Mouse (Mus musculus): ENCODE data around the gene Slc51b. TPM values are rescaled to one million over a fixed set of nuclear protein-coding genes. Genes with fewer than 3 reads are reported as not detected.

The Slc51b gene
- polyA plus RNA-seq, 1 experiment from 2014 or later, result not detected

- Histone ChIP-seq H3K4me1 (ENCODE audit: control insufficient read depth, insufficient read depth, low read length) (no peaks in the 10 kb centered on the region), H3K27me3 (ENCODE audit: control insufficient read depth, insufficient read depth, low read length) (peaks cover 40% of the 10 kb centered on the region), H3K27ac (replicated peaks; ENCODE audit: low read depth, low read length) (no peak overlapping the region), H3K4me3 (replicated peaks; ENCODE audit: low read depth, low read length) (peak overlapping the region; percentile 35), H3K36me3 (ENCODE audit: control insufficient read depth, insufficient read depth, low read length) (no peaks in the 10 kb centered on the region), H3K4me2 (ENCODE audit: low read length) (peak overlapping the region; percentile 50), H3K9ac (replicated peaks; ENCODE audit: low read length) (peak overlapping the region; percentile 29; the same call in 1 of the 2 replicates), H3K9me3 (ENCODE audit: control insufficient read depth, low read length) (no peaks in the 10 kb centered on the region)
- 19% methylated on average over 95 of the region's 96 CpGs for WGBS
- ATAC-seq (ENCODE audit: low FRiP score, low TSS enrichment), result no peak
- peak; percentile 64 for DNase-seq
Measured at GRCm38 (mm10) chr9:65390752-65391612, 31.8 kb downstream of the Slc51b start.

- ATAC-seq (ENCODE audit: low FRiP score, low TSS enrichment), result no peak
- Histone ChIP-seq H3K4me2 (ENCODE audit: low read length) (no peak overlapping the region), H3K27ac (replicated peaks; ENCODE audit: low read depth, low read length) (no peak overlapping the region), H3K36me3 (ENCODE audit: control insufficient read depth, insufficient read depth, low read length) (no peaks in the 10 kb centered on the region), H3K9me3 (ENCODE audit: control insufficient read depth, low read length) (no peaks in the 10 kb centered on the region), H3K9ac (replicated peaks; ENCODE audit: low read length) (no peak overlapping the region), H3K27me3 (ENCODE audit: control insufficient read depth, insufficient read depth, low read length) (peaks cover 27% of the 10 kb centered on the region), H3K4me3 (replicated peaks; ENCODE audit: low read depth, low read length) (no peak overlapping the region), H3K4me1 (ENCODE audit: control insufficient read depth, insufficient read depth, low read length) (no peaks in the 10 kb centered on the region)
- WGBS, result 46% methylated on average over 8 of the region's 8 CpGs
- DNase-seq, result no peak
Measured at GRCm38 (mm10) chr9:65386373-65387140, 36.2 kb downstream of the Slc51b start.

GRCm38 (mm10) chr9:65384276-65384675, 38.5 kb downstream of the Slc51b start:
- WGBS, result 63% methylated on average over 3 of the region's 3 CpGs
- H3K4me1 ChIP-seq (ENCODE audit: control insufficient read depth, insufficient read depth, low read length), result no peaks in the 10 kb centered on the region

GRCm38 (mm10) chr9:65382751-65383097, 40.0 kb downstream of the Slc51b start:
- Histone ChIP-seq H3K4me3 (replicated peaks; ENCODE audit: low read depth, low read length) (no peak overlapping the region), H3K27me3 (ENCODE audit: control insufficient read depth, insufficient read depth, low read length) (no peaks in the 10 kb centered on the region), H3K27ac (replicated peaks; ENCODE audit: low read depth, low read length) (no peak overlapping the region), H3K36me3 (ENCODE audit: control insufficient read depth, insufficient read depth, low read length) (no peaks in the 10 kb centered on the region), H3K9me3 (ENCODE audit: control insufficient read depth, low read length) (no peaks in the 10 kb centered on the region), H3K4me1 (ENCODE audit: control insufficient read depth, insufficient read depth, low read length) (no peaks in the 10 kb centered on the region), H3K4me2 (ENCODE audit: low read length) (no peak overlapping the region), H3K9ac (replicated peaks; ENCODE audit: low read length) (no peak overlapping the region)
- 58% methylated on average over 3 of the region's 3 CpGs for WGBS
- DNase-seq, result no peak
- no peak for ATAC-seq (ENCODE audit: low FRiP score, low TSS enrichment)

More at GRCm38 (mm10) chr9:65384276-65384675, 38.5 kb downstream of the Slc51b start:
- Histone ChIP-seq H3K36me3 (ENCODE audit: control insufficient read depth, insufficient read depth, low read length) (no peaks in the 10 kb centered on the region), H3K27ac (replicated peaks; ENCODE audit: low read depth, low read length) (no peak overlapping the region), H3K9ac (replicated peaks; ENCODE audit: low read length) (no peak overlapping the region), H3K4me2 (ENCODE audit: low read length) (no peak overlapping the region), H3K4me3 (replicated peaks; ENCODE audit: low read depth, low read length) (no peak overlapping the region), H3K9me3 (ENCODE audit: control insufficient read depth, low read length) (no peaks in the 10 kb centered on the region), H3K27me3 (ENCODE audit: control insufficient read depth, insufficient read depth, low read length) (peaks cover 6% of the 10 kb centered on the region; the same call in 1 of the 2 replicates)
- no peak for DNase-seq
- no peak for ATAC-seq (ENCODE audit: low FRiP score, low TSS enrichment)

- no peak overlapping the region for H3K4me3 ChIP-seq (replicated peaks; ENCODE audit: low read depth, low read length)
- no peaks in the 10 kb centered on the region for H3K9me3 ChIP-seq (ENCODE audit: control insufficient read depth, low read length)
- 83% methylated on average over 6 of the region's 6 CpGs for WGBS
- no peak overlapping the region for H3K4me2 ChIP-seq (ENCODE audit: low read length)
- ATAC-seq (ENCODE audit: low FRiP score, low TSS enrichment), result no peak
- H3K27me3 ChIP-seq (ENCODE audit: control insufficient read depth, insufficient read depth, low read length), result no peaks in the 10 kb centered on the region
- no peak overlapping the region for H3K9ac ChIP-seq (replicated peaks; ENCODE audit: low read length)
- no peak overlapping the region for H3K27ac ChIP-seq (replicated peaks; ENCODE audit: low read depth, low read length)
- no peaks in the 10 kb centered on the region for H3K36me3 ChIP-seq (ENCODE audit: control insufficient read depth, insufficient read depth, low read length)
- DNase-seq, result no peak
- no peaks in the 10 kb centered on the region for H3K4me1 ChIP-seq (ENCODE audit: control insufficient read depth, insufficient read depth, low read length)
Measured at GRCm38 (mm10) chr9:65382031-65382750, 40.6 kb downstream of the Slc51b start.

- no peaks in the 10 kb centered on the region for H3K4me1 ChIP-seq (ENCODE audit: control insufficient read depth, insufficient read depth, low read length)
- 79% methylated on average over 4 of the region's 4 CpGs for WGBS
- no peak overlapping the region for H3K4me2 ChIP-seq (ENCODE audit: low read length)
- DNase-seq, result no peak
- ATAC-seq (ENCODE audit: low FRiP score, low TSS enrichment), result no peak
- H3K36me3 ChIP-seq (ENCODE audit: control insufficient read depth, insufficient read depth, low read length), result peaks cover 3% of the 10 kb centered on the region; the same call in 1 of the 2 replicates
- H3K27ac ChIP-seq (replicated peaks; ENCODE audit: low read depth, low read length), result no peak overlapping the region
- H3K9ac ChIP-seq (replicated peaks; ENCODE audit: low read length), result no peak overlapping the region
- H3K4me3 ChIP-seq (replicated peaks; ENCODE audit: low read depth, low read length), result no peak overlapping the region
- H3K9me3 ChIP-seq (ENCODE audit: control insufficient read depth, low read length), result no peaks in the 10 kb centered on the region
- H3K27me3 ChIP-seq (ENCODE audit: control insufficient read depth, insufficient read depth, low read length), result no peaks in the 10 kb centered on the region
Measured at GRCm38 (mm10) chr9:65381017-65381590, 41.7 kb downstream of the Slc51b start.

GRCm38 (mm10) chr9:65375163-65375934, 47.4 kb downstream of the Slc51b start:
- no peak overlapping the region for H3K4me3 ChIP-seq (replicated peaks; ENCODE audit: low read depth, low read length)
- H3K36me3 ChIP-seq (ENCODE audit: control insufficient read depth, insufficient read depth, low read length), result peaks cover 25% of the 10 kb centered on the region
- no peaks in the 10 kb centered on the region for H3K9me3 ChIP-seq (ENCODE audit: control insufficient read depth, low read length)
- H3K27me3 ChIP-seq (ENCODE audit: control insufficient read depth, insufficient read depth, low read length), result no peaks in the 10 kb centered on the region
- no peak overlapping the region for H3K27ac ChIP-seq (replicated peaks; ENCODE audit: low read depth, low read length)
- no peak for DNase-seq
- no peak overlapping the region for H3K4me2 ChIP-seq (ENCODE audit: low read length)
- no peak overlapping the region for H3K9ac ChIP-seq (replicated peaks; ENCODE audit: low read length)
- no peaks in the 10 kb centered on the region for H3K4me1 ChIP-seq (ENCODE audit: control insufficient read depth, insufficient read depth, low read length)
- 85% methylated on average over 9 of the region's 9 CpGs for WGBS
- no peak for ATAC-seq (ENCODE audit: low FRiP score, low TSS enrichment)
